Mouse (Mus musculus): ENCODE data around the gene Gm20388.

DNA sequence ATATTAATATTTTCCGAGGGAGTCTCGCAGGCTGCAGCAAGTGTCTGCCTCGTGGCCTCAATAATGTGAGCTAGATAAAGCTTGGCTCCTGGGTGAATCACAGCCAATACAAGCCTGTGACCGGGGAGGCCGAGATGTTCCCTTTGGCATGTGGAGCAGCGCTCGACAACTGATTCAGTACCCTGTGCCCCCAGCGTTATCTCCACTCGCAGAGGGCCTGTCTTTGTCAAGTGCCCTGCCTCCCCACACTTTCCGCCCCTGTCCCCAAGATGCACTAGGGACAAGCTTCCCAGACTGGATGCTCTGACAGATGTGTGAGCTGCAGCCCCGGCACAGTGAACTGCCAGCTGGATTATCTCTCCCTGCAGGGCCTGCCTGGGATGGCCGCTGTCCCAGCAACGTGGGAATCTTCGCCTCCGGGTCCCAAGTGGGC is 551.5 kb downstream of the Gm20388 start:
- TF ChIP-seq ZNF384 (IDR thresholded peaks at IDR 0.05; ENCODE audit: low read depth, low read length) (no peak), ZC3H11A (IDR thresholded peaks at IDR 0.05; ENCODE audit: borderline replicate concordance, low read depth, low read length) (no peak)
